Mouse (Mus musculus): ENCODE measurements around the gene 4933405L10Rik. TPM values are rescaled to one million over a fixed set of nuclear protein-coding genes. Genes with fewer than 3 reads are reported as not detected.
A peak's percentile ranks its signal among the peaks of the same experiment; 100 is the strongest.

The 4933405L10Rik gene
- polyA plus RNA-seq, 1 experiment from 2014 or later = not detected

- no peak overlapping the region for H3K4me2 ChIP-seq (ENCODE audit: low read depth, low read length)
- H3K4me1 ChIP-seq (ENCODE audit: insufficient read depth) = no peaks in the 10 kb centered on the region
- WGBS (ENCODE audit: insufficient replicate concordance) = 54% methylated on average over 18 of the region's 18 CpGs
- DNase-seq = peak; percentile 27
- peak; percentile 72 for ATAC-seq
- no peak overlapping the region for H3K4me3 ChIP-seq (ENCODE audit: low read depth, low read length)
- no peaks in the 10 kb centered on the region for H3K9me3 ChIP-seq (ENCODE audit: low read length)
- H3K27ac ChIP-seq (ENCODE audit: low read depth) = no peak overlapping the region; the same call in 1 of the 2 replicates
- TF ChIP-seq EP300 (IDR thresholded peaks at IDR 0.05; ENCODE audit: low read depth) (peak; percentile 54; the same call in 1 of the 2 replicates), CTCF (IDR thresholded peaks at IDR 0.05; ENCODE audit: low read depth) (no peak)
- H3K9ac ChIP-seq (replicated peaks) = no peak overlapping the region
- no peaks in the 10 kb centered on the region for H3K27me3 ChIP-seq (ENCODE audit: insufficient read depth, low read length)
- H3K36me3 ChIP-seq (replicated peaks; ENCODE audit: insufficient read depth, low read length) = no peaks in the 10 kb centered on the region; the same call in 1 of the 2 replicates
Observed at GRCm38 (mm10) chr8:105727397-105728124, 20.1 kb downstream of the 4933405L10Rik start.

- H3K36me3 ChIP-seq (replicated peaks; ENCODE audit: insufficient read depth, low read length) = no peaks in the 10 kb centered on the region
- TF ChIP-seq CTCF (IDR thresholded peaks at IDR 0.05; ENCODE audit: low read depth) = no peak
- TF ChIP-seq EP300 (IDR thresholded peaks at IDR 0.05; ENCODE audit: low read depth) = 0 out of 2 replicates have a peak, but pooled peaks have one; percentile 42
- no peak overlapping the region for H3K4me3 ChIP-seq (ENCODE audit: low read depth, low read length)
- 65% methylated on average over 5 of the region's 5 CpGs for WGBS (ENCODE audit: insufficient replicate concordance)
- no peaks in the 10 kb centered on the region for H3K9me3 ChIP-seq (ENCODE audit: low read length)
- no peak for ATAC-seq
- H3K4me1 ChIP-seq (ENCODE audit: insufficient read depth) = no peaks in the 10 kb centered on the region
- H3K9ac ChIP-seq (replicated peaks) = no peak overlapping the region
- H3K27ac ChIP-seq (ENCODE audit: low read depth) = no peak overlapping the region
- H3K27me3 ChIP-seq (ENCODE audit: insufficient read depth, low read length) = 0 out of 2 replicates have a peak, but pooled peaks cover 3% of the 10 kb centered on the region
- no peak overlapping the region for H3K4me2 ChIP-seq (ENCODE audit: low read depth, low read length)
- DNase-seq = no peak
Observed at GRCm38 (mm10) chr8:105732186-105732585, 24.7 kb downstream of the 4933405L10Rik start.

- WGBS (ENCODE audit: insufficient replicate concordance) = 82% methylated on average over 5 of the region's 5 CpGs
- no peaks in the 10 kb centered on the region for H3K9me3 ChIP-seq (ENCODE audit: low read length)
- no peak for ATAC-seq
- no peak for TF ChIP-seq EP300 (IDR thresholded peaks at IDR 0.05; ENCODE audit: low read depth)
- no peak for TF ChIP-seq CTCF (IDR thresholded peaks at IDR 0.05; ENCODE audit: low read depth)
- H3K9ac ChIP-seq (replicated peaks) = no peak overlapping the region
- H3K27me3 ChIP-seq (ENCODE audit: insufficient read depth, low read length) = 0 out of 2 replicates have a peak, but pooled peaks cover 3% of the 10 kb centered on the region
- H3K4me3 ChIP-seq (ENCODE audit: low read depth, low read length) = no peak overlapping the region
- no peaks in the 10 kb centered on the region for H3K36me3 ChIP-seq (replicated peaks; ENCODE audit: insufficient read depth, low read length)
- no peak overlapping the region for H3K4me2 ChIP-seq (ENCODE audit: low read depth, low read length)
- H3K27ac ChIP-seq (ENCODE audit: low read depth) = no peak overlapping the region
- H3K4me1 ChIP-seq (ENCODE audit: insufficient read depth) = no peaks in the 10 kb centered on the region
- no peak for DNase-seq
Observed at GRCm38 (mm10) chr8:105739216-105739615, 31.8 kb downstream of the 4933405L10Rik start.

- WGBS (ENCODE audit: insufficient replicate concordance) = 82% methylated on average over 4 of the region's 4 CpGs
- no peak overlapping the region for H3K4me2 ChIP-seq (ENCODE audit: low read depth, low read length)
- ATAC-seq (no peak), DNase-seq (no peak)
- no peak overlapping the region for H3K4me3 ChIP-seq (ENCODE audit: low read depth, low read length)
- H3K9ac ChIP-seq (replicated peaks) = no peak overlapping the region
- H3K9me3 ChIP-seq (ENCODE audit: low read length) = no peaks in the 10 kb centered on the region
- TF ChIP-seq CTCF (IDR thresholded peaks at IDR 0.05; ENCODE audit: low read depth) (no peak), EP300 (IDR thresholded peaks at IDR 0.05; ENCODE audit: low read depth) (no peak)
- no peak overlapping the region for H3K27ac ChIP-seq (ENCODE audit: low read depth)
- H3K4me1 ChIP-seq (ENCODE audit: insufficient read depth) = peaks cover 7% of the 10 kb centered on the region
- no peaks in the 10 kb centered on the region for H3K36me3 ChIP-seq (replicated peaks; ENCODE audit: insufficient read depth, low read length)
- no peaks in the 10 kb centered on the region for H3K27me3 ChIP-seq (ENCODE audit: insufficient read depth, low read length)
Observed at GRCm38 (mm10) chr8:105743301-105743700, 35.8 kb downstream of the 4933405L10Rik start.

GRCm38 (mm10) chr8:105750606-105751005 is 43.2 kb downstream of the 4933405L10Rik start:
- Histone ChIP-seq H3K36me3 (replicated peaks; ENCODE audit: insufficient read depth, low read length) (no peaks in the 10 kb centered on the region), H3K9me3 (ENCODE audit: low read length) (no peaks in the 10 kb centered on the region), H3K27ac (ENCODE audit: low read depth) (peak overlapping the region; percentile 41), H3K27me3 (ENCODE audit: insufficient read depth, low read length) (no peaks in the 10 kb centered on the region), H3K4me3 (ENCODE audit: low read depth, low read length) (no peak overlapping the region), H3K4me2 (ENCODE audit: low read depth, low read length) (peak overlapping the region; percentile 47; the same call in 1 of the 2 replicates), H3K9ac (replicated peaks) (no peak overlapping the region), H3K4me1 (ENCODE audit: insufficient read depth) (peaks cover 12% of the 10 kb centered on the region)
- 34% methylated on average over 11 of the region's 11 CpGs for WGBS (ENCODE audit: insufficient replicate concordance)
- no peak for TF ChIP-seq CTCF (IDR thresholded peaks at IDR 0.05; ENCODE audit: low read depth)
- TF ChIP-seq EP300 (IDR thresholded peaks at IDR 0.05; ENCODE audit: low read depth) = no peak
- ATAC-seq (peak; percentile 82), DNase-seq (peak; percentile 88)

GRCm38 (mm10) chr8:105753916-105754315 is 46.5 kb downstream of the 4933405L10Rik start:
- H3K4me3 ChIP-seq (ENCODE audit: low read depth, low read length) = no peak overlapping the region
- H3K36me3 ChIP-seq (replicated peaks; ENCODE audit: insufficient read depth, low read length) = no peaks in the 10 kb centered on the region
- DNase-seq (no peak), ATAC-seq (no peak)
- H3K9ac ChIP-seq (replicated peaks) = no peak overlapping the region
- H3K9me3 ChIP-seq (ENCODE audit: low read length) = no peaks in the 10 kb centered on the region
- TF ChIP-seq CTCF (IDR thresholded peaks at IDR 0.05; ENCODE audit: low read depth) (no peak), EP300 (IDR thresholded peaks at IDR 0.05; ENCODE audit: low read depth) (no peak)
- no peak overlapping the region for H3K4me2 ChIP-seq (ENCODE audit: low read depth, low read length)
- H3K27me3 ChIP-seq (ENCODE audit: insufficient read depth, low read length) = no peaks in the 10 kb centered on the region
- H3K4me1 ChIP-seq (ENCODE audit: insufficient read depth) = peaks cover 19% of the 10 kb centered on the region
- no peak overlapping the region for H3K27ac ChIP-seq (ENCODE audit: low read depth)
- 79% methylated on average over 2 of the region's 2 CpGs for WGBS (ENCODE audit: insufficient replicate concordance)
